Mouse (Mus musculus) hindbrain, embryonic 16.5 days (tissue): ENCODE measurements around the gene 4930435E12Rik. TPM values are rescaled to one million over a fixed set of nuclear protein-coding genes. Genes with fewer than 3 reads are reported as not detected.
"Not testable (repeated sequence)": the region's sequence is repeated elsewhere in the genome, so short reads cannot be mapped to it uniquely, and the experiment has no call there.

Source experiments
- ATAC-seq: fragments of 200-750 bp; cut with Nextera tagmentation; 2 replicates; pipeline ENCODE4 v1.8.0; 2017; ENCODE audit warnings: moderate TSS enrichment, moderate library complexity
- H3K27ac ChIP-seq: fragments of 300-500 bp; sonication (generic); 2 replicates; pipeline ENCODE4 v1.5.1; 2014; ENCODE audit warnings: low read depth, mild to moderate bottlenecking, control low read depth, low read length, moderate library complexity
- H3K27me3 ChIP-seq: fragments of 300-500 bp; sonication (generic); replicated peaks from 2 replicates; pipeline ENCODE4 v1.6.1; 2014; ENCODE audit warnings: low read length; ENCODE audit not compliant: control insufficient read depth, insufficient read depth
- H3K36me3 ChIP-seq: fragments of 300-500 bp; sonication (generic); 2 replicates; pipeline ENCODE4 v1.6.1; 2014; ENCODE audit warnings: mild to moderate bottlenecking, low read length, moderate library complexity, mixed read lengths; ENCODE audit not compliant: control insufficient read depth, insufficient read depth
- H3K4me1 ChIP-seq: fragments of 300-500 bp; sonication (generic); 2 replicates; pipeline ENCODE4 v1.6.1; 2014; ENCODE audit warnings: low read depth, low read length; ENCODE audit not compliant: control insufficient read depth, insufficient read depth
- H3K4me2 ChIP-seq: fragments of 300-500 bp; sonication (generic); 2 replicates; pipeline ENCODE4 v1.6.1; 2014; ENCODE audit warnings: mild to moderate bottlenecking, low read length, control low read depth, moderate library complexity
- H3K4me3 ChIP-seq: fragments of 300-500 bp; sonication (generic); 2 replicates; pipeline ENCODE4 v1.5.1; 2014; ENCODE audit warnings: mild to moderate bottlenecking, low read length, control low read depth, moderate library complexity
- H3K9ac ChIP-seq: fragments of 300-500 bp; sonication (generic); 2 replicates; pipeline ENCODE4 v1.6.1; 2014; ENCODE audit warnings: low read depth, mild to moderate bottlenecking, control low read depth, low read length, moderate library complexity
- H3K9me3 ChIP-seq: fragments of 300-500 bp; sonication (generic); 2 replicates; pipeline ENCODE4 v1.6.1; 2014; ENCODE audit warnings: mild to moderate bottlenecking, low read length, moderate library complexity; ENCODE audit not compliant: control insufficient read depth
- WGBS: fragments of 180-500 bp; shearing (Covaris S2); extraction: QIAGEN DNeasy Blood & Tissue Kit; methylation state at CpG from one replicate; pipeline ENCODE4 v1.1.7; 2014; 5-methylcytosine and 5-hydroxymethylcytosine counted together
- polyA plus RNA-seq: library from polyadenylated mRNA; unstranded; fragments of >200 nt; fragmentation: Nextera tagmentation; extraction: Ambion mirVana; gene quantifications from 2 replicates; pipeline ENCODE4 v1.2.1, GENCODE M21; 2015

Gene 4930435E12Rik
- not detected in 2 replicates for polyA plus RNA-seq

DNA sequence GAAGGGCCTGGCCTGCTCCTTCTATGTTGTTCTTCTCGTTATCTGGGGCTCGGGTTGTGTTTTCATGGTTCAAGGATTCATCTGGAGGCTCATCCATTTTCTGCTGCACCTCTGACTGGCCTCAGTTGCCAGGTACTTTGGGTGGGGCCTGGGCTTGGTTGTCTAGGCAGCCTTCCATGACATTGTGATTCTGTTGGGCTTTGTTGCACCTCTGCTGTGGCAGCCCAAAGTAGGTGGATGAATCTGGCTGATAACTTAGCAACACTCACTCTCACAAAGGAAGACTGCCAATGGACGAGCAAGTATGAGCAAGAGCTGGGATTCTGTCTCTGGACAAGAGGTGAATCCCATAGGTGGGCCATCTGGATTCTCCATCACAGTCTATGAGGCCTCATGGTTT, at the start of gene 4930435E12Rik:
4930435E12Rik (minus strand) TSS at position 101 of the 400 bp plus-strand sequence.
- Histone ChIP-seq H3K9me3 (no peaks in the 10 kb centered on the region), H3K27ac (no peak within 1 kb of the TSS), H3K4me2 (no peak within 1 kb of the TSS), H3K9ac (no peak within 1 kb of the TSS), H3K36me3 (no peaks in the 10 kb centered on the region), H3K4me1 (no peaks in the 10 kb centered on the region), H3K27me3 (no peaks in the 10 kb centered on the region), H3K4me3 (no peak within 1 kb of the TSS)
- no peak for ATAC-seq
- WGBS = 84% methylated on average over 3 of the region's 3 CpGs

- H3K4me3 ChIP-seq = no peak overlapping the region
- no peak overlapping the region for H3K27ac ChIP-seq
- H3K9ac ChIP-seq = no peak overlapping the region
- H3K9me3 ChIP-seq = no peaks in the 10 kb centered on the region
- H3K4me1 ChIP-seq = no peaks in the 10 kb centered on the region
- WGBS = 38% methylated on average over 4 of the region's 4 CpGs
- H3K4me2 ChIP-seq = no peak overlapping the region
- H3K36me3 ChIP-seq = no peaks in the 10 kb centered on the region
- no peaks in the 10 kb centered on the region for H3K27me3 ChIP-seq
- ATAC-seq = no peak
Measured at GRCm38 (mm10) chr16:38874481-38874880, 45.9 kb upstream of the 4930435E12Rik start.

DNA sequence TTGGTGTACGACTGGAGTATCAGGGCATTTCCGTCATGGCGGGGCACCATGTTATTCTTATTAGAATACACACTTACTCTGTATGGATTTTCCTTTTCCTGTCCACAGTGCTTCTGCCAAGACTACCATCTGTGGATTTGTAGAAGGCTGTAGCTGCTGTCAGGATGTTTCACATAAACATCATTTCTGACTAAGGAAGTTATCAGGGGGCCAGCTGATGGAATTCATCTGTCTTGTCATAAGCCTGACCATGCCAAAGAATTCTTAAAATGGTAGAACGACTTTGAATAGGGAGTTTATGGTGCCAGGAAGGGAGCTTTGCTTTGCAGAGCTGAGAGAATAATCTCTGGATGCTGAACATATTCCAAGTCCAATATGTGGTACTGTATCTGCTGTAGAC, 44.7 kb upstream of the 4930435E12Rik start:
- no peak for ATAC-seq
- H3K4me1 ChIP-seq = no peaks in the 10 kb centered on the region
- H3K9ac ChIP-seq = no peak overlapping the region
- no peak overlapping the region for H3K4me3 ChIP-seq
- H3K9me3 ChIP-seq = no peaks in the 10 kb centered on the region
- H3K27ac ChIP-seq = no peak overlapping the region
- H3K4me2 ChIP-seq = no peak overlapping the region
- no peaks in the 10 kb centered on the region for H3K27me3 ChIP-seq
- 87% methylated on average over 4 of the region's 4 CpGs for WGBS
- no peaks in the 10 kb centered on the region for H3K36me3 ChIP-seq

DNA sequence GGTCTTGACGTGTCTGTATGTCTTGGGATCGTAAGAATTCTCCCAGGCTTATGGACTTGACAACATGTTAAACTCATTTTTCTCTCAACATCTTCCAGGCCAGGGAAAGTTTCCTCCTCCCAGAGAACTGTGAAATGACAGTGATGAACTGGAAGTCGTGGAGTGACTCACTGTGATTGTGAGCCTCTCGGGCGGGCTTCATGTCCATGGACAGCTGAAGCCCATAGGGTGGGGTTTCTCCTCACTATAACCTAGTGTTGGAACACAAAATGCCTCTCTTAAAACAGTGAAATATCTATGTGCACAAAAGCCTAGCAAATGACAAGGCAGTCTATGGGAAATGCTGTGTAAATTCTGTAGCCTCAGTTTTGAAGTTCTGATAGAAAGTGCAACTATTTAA, 35.8 kb upstream of the 4930435E12Rik start:
- Histone ChIP-seq H3K27me3 (no peaks in the 10 kb centered on the region), H3K27ac (no peak overlapping the region), H3K4me1 (no peaks in the 10 kb centered on the region), H3K4me3 (no peak overlapping the region), H3K4me2 (no peak overlapping the region), H3K36me3 (no peaks in the 10 kb centered on the region), H3K9ac (no peak overlapping the region), H3K9me3 (0 out of 2 replicates have a peak, but pooled peaks cover 5% of the 10 kb centered on the region)
- 86% methylated on average over 5 of the region's 5 CpGs for WGBS
- no peak for ATAC-seq

GRCm38 (mm10) chr16:38860548-38860947, 32.0 kb upstream of the 4930435E12Rik start:
- no peak overlapping the region for H3K4me3 ChIP-seq
- no peaks in the 10 kb centered on the region for H3K9me3 ChIP-seq
- H3K27me3 ChIP-seq = no peaks in the 10 kb centered on the region
- no peak overlapping the region for H3K4me2 ChIP-seq
- H3K36me3 ChIP-seq = no peaks in the 10 kb centered on the region
- no peak overlapping the region for H3K9ac ChIP-seq
- ATAC-seq = no peak
- WGBS = 44% methylated on average over 6 of the region's 6 CpGs
- H3K4me1 ChIP-seq = no peaks in the 10 kb centered on the region
- H3K27ac ChIP-seq = no peak overlapping the region

GRCm38 (mm10) chr16:38858120-38858749, 29.7 kb upstream of the 4930435E12Rik start:
- Histone ChIP-seq H3K9me3 (no peaks in the 10 kb centered on the region), H3K4me3 (no peak overlapping the region), H3K36me3 (no peaks in the 10 kb centered on the region), H3K27ac (no peak overlapping the region), H3K4me1 (no peaks in the 10 kb centered on the region), H3K27me3 (no peaks in the 10 kb centered on the region), H3K9ac (no peak overlapping the region), H3K4me2 (peak overlapping the region; percentile 39)
- 27% methylated on average over 8 of the region's 8 CpGs for WGBS
- ATAC-seq = peak; percentile 54; the same call in 1 of the 2 replicates

DNA sequence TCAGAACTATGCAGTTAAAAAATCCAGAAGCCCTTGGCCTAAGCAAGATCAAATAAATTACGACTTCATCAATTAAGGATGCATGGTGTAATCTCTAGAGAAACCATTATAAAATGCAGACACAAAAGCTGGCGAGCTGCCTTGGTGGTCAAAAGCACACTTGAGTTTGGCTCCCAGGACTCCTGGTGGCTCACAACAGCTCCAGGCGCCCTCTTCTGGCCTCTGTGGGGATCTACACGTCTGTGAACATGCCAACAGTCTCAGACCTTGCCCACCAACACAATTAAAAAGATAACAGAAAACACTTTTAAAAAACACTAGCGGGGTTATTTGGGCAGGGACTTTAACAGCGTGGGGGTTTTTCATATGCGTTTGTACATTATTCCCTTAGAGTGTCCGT, 16.0 kb downstream of the 4930435E12Rik start:
- Histone ChIP-seq H3K4me2 (no peak overlapping the region), H3K9me3 (no peaks in the 10 kb centered on the region), H3K27me3 (no peaks in the 10 kb centered on the region), H3K4me1 (peaks cover 3% of the 10 kb centered on the region), H3K4me3 (no peak overlapping the region), H3K9ac (no peak overlapping the region), H3K27ac (no peak overlapping the region), H3K36me3 (no peaks in the 10 kb centered on the region)
- whole genome bisulfite sequencing = 36% methylated on average over 8 of the region's 8 CpGs
- no peak for ATAC-seq

- ATAC-seq = no peak
- H3K27ac ChIP-seq = no peak overlapping the region
Measured at GRCm38 (mm10) chr16:38810196-38810595, 18.4 kb downstream of the 4930435E12Rik start.

GRCm38 (mm10) chr16:38807796-38808195, 20.8 kb downstream of the 4930435E12Rik start:
- not testable (repeated sequence) for H3K36me3 ChIP-seq, ATAC-seq, H3K9ac ChIP-seq, H3K4me1 ChIP-seq, H3K4me2 ChIP-seq, H3K27me3 ChIP-seq, H3K4me3 ChIP-seq, H3K9me3 ChIP-seq, H3K27ac ChIP-seq
- 90% methylated on average over 5 of the region's 5 CpGs for WGBS

More at GRCm38 (mm10) chr16:38810196-38810595, 18.4 kb downstream of the 4930435E12Rik start:
- Histone ChIP-seq H3K27me3 (no peaks in the 10 kb centered on the region), H3K4me3 (no peak overlapping the region), H3K4me1 (no peaks in the 10 kb centered on the region), H3K4me2 (no peak overlapping the region), H3K9me3 (no peaks in the 10 kb centered on the region), H3K36me3 (no peaks in the 10 kb centered on the region), H3K9ac (no peak overlapping the region)
- 93% methylated on average over 5 of the region's 5 CpGs for WGBS
